Mouse (Mus musculus): ENCODE measurements around the gene Srebf2. TPM values are rescaled to one million over a fixed set of nuclear protein-coding genes. Genes with fewer than 3 reads are reported as not detected.
"Not testable (repeated sequence)": the region's sequence is repeated elsewhere in the genome, so short reads cannot be mapped to it uniquely, and the experiment has no call there.

The Srebf2 gene
- polyA plus RNA-seq (2016; fragmentation: Nextera tagmentation; extraction: Ambion mirVana): 96.9 and 99.4 TPM in 2 replicates

DNA sequence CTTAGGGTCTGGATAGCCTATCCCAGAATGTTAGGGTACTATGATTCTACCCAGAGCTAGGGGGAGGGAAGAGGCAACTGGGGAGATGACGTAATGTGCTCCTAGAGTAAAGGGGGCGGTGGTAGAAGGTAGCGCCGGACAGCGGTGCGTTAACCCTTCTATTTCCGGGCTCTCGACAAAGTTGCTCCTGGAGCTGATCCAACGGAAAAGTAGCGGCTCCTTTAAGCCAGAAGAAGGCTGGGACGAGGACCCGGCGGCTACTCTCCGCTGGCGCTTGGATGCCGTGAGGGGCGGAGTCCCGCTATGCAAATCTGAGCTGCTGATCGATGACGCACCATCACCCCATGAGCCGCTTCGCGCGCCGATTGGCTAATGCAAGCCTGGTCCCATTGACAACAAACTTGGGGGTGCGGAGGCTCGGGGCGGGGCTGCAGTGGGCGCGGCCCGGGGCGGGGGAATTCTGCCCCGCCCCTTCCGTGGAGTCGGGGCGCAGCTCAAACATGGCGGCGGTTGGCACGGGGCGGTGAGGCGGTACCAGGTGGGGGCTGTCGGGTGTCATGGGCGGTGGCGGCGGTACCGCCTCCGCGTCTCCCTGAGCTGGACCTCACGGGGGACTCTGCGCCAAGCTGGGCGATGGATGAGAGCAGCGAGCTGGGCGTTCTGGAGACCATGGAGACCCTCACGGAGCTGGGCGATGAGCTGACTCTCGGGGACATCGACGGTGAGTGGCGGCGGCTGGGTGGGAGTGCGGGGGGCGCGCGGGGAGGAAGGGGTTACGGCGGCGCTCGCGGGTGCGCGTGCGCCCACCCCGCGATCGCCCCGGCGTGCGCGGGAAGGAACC, at the start of gene Srebf2:
Srebf2 (plus strand) TSS at position 412 of the 841 bp plus-strand sequence.
- WGBS (ENCODE audit: insufficient replicate concordance): under 1% methylated on average over 77 of the region's 79 CpGs
- Histone ChIP-seq H3K4me3 (peak within 1 kb of the TSS; percentile 95), H3K9ac (peak within 1 kb of the TSS; percentile 99), H3K4me1 (peaks cover 66% of the 10 kb centered on the region), H3K36me3 (peaks cover 13% of the 10 kb centered on the region), H3K9me3 (replicated peaks) (no peaks in the 10 kb centered on the region), H3K27me3 (replicated peaks) (no peaks in the 10 kb centered on the region), H3K27ac (peak within 1 kb of the TSS; percentile 92), H3K4me2 (peak within 1 kb of the TSS; percentile 82)
- ATAC-seq: peak; percentile 91

DNA sequence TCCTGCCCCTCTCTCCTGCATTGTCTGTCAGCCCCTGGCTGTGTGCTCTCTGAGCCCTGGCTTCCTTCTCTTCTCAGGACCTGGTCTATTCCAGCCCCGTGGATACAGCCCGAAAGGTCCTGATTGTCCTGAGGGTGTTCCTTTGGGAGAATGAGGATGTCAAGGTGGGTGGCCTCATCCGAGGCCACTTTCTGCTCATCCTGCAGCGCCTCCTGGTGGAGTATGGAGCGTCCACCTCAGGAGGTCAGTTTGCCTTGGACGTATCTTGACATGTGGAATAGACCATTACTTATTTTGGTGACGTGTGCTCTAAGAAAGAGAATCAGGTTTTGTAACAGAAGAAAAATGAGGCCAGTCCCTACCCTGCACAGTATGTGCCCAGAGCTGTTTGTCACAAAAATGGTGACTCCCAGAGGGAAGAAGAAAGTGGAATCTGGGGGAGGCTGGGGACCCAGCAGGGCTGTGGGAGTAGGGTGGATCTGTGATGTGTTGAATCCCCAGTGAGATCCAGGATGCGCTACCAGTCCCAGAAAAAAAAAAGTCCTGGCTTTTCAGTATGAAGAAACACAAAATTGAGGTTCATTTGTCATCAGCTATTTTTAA, 39.9 kb upstream of the Srebf2 start:
- H3K27me3 ChIP-seq (replicated peaks): peaks cover 30% of the 10 kb centered on the region
- H3K9me3 ChIP-seq (replicated peaks): no peaks in the 10 kb centered on the region
- no peaks in the 10 kb centered on the region for H3K36me3 ChIP-seq
- H3K9ac ChIP-seq: no peak overlapping the region
- WGBS (ENCODE audit: insufficient replicate concordance): 21% methylated on average over 8 of the region's 8 CpGs
- H3K27ac ChIP-seq: no peak overlapping the region
- H3K4me1 ChIP-seq: no peaks in the 10 kb centered on the region
- H3K4me3 ChIP-seq: no peak overlapping the region
- H3K4me2 ChIP-seq: no peak overlapping the region
- no peak for ATAC-seq

DNA sequence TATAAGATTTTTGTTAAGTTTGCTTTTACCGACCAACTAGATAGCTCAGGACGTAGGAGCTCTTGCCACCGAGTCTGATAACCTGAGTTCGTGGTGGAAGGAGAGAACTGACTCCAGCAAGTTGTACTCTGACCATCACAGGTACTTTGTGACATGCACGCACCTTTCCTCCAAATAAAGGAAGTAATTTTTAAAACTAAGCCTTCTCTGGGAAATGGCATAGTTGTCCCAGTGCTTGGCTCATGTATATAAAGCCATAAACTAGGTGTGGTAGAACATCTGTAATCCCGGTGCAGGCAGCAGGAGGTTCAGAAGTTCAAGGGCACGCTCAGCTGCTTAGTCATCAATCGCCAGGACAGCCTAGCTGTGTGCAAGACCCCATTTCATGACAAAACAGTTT, 26.4 kb upstream of the Srebf2 start:
- WGBS (ENCODE audit: insufficient replicate concordance): 73% methylated on average over 8 of the region's 8 CpGs
- Histone ChIP-seq H3K9ac (no peak overlapping the region), H3K4me2 (no peak overlapping the region), H3K4me1 (no peaks in the 10 kb centered on the region), H3K27ac (no peak overlapping the region), H3K27me3 (replicated peaks) (peaks cover 26% of the 10 kb centered on the region), H3K9me3 (replicated peaks) (no peaks in the 10 kb centered on the region), H3K4me3 (no peak overlapping the region), H3K36me3 (no peaks in the 10 kb centered on the region)
- no peak for ATAC-seq

DNA sequence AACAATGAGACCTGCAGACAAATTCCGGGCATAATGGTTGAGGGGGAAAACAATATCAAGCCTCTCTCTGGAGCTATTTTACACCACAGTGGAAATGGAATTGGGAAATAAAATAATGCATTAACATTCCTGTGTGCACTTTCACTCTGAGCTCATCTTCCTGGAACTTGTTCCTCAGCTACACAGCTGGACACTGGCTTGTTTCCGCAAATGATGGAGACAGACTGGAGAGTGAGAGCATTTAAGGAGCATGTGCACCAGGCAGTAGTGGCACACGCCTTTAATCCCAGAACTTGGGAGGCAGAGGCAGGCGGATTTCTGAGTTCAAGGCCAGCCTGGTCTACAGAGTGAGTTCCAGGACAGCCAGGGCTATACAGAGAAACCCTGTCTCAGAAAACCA, 20.3 kb upstream of the Srebf2 start:
- 0 out of 2 replicates have a peak, but pooled peaks cover 10% of the 10 kb centered on the region for H3K27me3 ChIP-seq (replicated peaks)
- not testable (repeated sequence) for H3K9me3 ChIP-seq (replicated peaks); H3K27ac ChIP-seq; ATAC-seq
- H3K36me3 ChIP-seq: peaks cover 16% of the 10 kb centered on the region
- peak overlapping the region; percentile 82; the same call in 1 of the 2 replicates for H3K4me3 ChIP-seq
- WGBS (ENCODE audit: insufficient replicate concordance): 77% methylated on average over 4 of the region's 4 CpGs
- peaks cover 39% of the 10 kb centered on the region for H3K4me1 ChIP-seq
- H3K9ac ChIP-seq: peak overlapping the region; percentile 71; the same call in 1 of the 2 replicates
- peak overlapping the region; percentile 93 for H3K4me2 ChIP-seq

DNA sequence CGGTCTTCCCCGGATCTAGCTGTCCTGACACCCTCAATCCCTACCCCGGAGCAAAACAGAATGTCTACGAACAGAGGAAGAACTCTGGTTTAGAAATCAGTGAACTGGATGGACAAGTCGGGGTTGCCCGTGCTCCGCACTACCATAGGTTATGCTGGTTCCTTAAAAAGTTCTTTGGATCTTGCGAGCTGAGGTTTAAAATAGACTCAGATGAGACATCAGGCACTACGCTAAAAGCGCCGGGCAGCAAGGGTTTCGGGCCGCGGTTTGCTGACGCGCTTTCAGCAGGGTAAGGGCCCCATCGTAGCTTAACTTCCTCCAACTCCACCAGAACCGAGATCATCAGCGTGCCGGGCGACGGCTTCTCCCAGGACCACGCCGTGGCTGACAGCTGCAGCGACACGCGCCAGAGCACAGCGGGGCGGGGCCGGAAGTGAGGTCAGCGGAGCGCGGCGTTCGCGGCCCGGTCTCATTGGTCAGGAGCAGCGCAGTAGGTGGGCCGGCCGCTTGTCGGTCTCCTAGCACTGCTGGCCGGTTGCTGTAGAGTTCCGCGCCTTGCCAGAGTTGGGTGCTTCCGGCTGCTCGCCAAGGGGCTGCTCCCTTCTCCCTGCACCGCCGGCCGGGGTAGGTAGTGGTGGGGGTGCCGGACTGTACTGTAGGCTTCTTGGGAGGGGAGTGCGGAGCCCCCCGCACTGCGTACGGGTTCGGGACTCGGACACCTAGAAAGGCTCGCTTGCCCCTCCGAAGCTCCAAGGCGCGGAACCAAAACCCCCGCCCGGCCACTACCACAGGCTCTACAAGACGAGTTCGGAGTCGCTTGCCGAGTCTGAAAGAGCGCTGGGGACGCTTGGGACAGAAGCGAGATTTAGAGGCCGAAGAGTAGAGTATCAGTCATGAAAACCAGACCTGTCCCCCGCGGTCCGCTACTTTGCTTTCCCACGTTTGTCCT, 19.3 kb upstream of the Srebf2 start, which contains the start of gene Ccdc134:
Ccdc134 (plus strand) TSS at position 497 of the 949 bp plus-strand sequence.
- Histone ChIP-seq H3K9ac (peak within 1 kb of the TSS; percentile 80), H3K9me3 (replicated peaks) (no peaks in the 10 kb centered on the region), H3K4me1 (peaks cover 39% of the 10 kb centered on the region), H3K4me2 (peak within 1 kb of the TSS; percentile 93), H3K36me3 (peaks cover 23% of the 10 kb centered on the region), H3K27me3 (replicated peaks) (0 out of 2 replicates have a peak, but pooled peaks cover 10% of the 10 kb centered on the region), H3K4me3 (peak within 1 kb of the TSS; percentile 82), H3K27ac (peak within 1 kb of the TSS; percentile 80)
- WGBS (ENCODE audit: insufficient replicate concordance): 1% methylated on average over 73 of the region's 74 CpGs
- peak; percentile 99 for ATAC-seq

DNA sequence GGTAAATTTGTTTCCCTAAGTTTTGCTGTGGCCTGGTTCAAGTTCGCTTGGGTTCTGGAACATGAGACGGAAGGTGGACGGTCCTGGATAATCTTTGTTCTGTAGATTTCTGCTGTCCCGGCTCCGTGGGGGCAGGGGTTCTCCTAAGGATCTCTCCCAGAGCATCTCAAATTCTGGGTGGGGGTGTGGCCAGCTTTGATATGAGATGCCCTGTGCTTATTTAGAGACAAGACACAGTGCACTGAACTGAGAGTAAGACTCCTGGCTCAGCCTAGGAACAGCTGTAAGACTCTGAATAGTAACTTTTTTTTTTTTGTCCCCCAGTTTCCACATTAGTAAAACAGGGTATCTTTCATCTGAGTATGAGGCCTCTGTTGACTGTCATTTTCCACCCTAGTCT, 18.6 kb upstream of the Srebf2 start:
- ATAC-seq: no peak; the same call in 1 of the 2 replicates
- Histone ChIP-seq H3K4me2 (peak overlapping the region; percentile 93), H3K36me3 (peaks cover 27% of the 10 kb centered on the region)

DNA sequence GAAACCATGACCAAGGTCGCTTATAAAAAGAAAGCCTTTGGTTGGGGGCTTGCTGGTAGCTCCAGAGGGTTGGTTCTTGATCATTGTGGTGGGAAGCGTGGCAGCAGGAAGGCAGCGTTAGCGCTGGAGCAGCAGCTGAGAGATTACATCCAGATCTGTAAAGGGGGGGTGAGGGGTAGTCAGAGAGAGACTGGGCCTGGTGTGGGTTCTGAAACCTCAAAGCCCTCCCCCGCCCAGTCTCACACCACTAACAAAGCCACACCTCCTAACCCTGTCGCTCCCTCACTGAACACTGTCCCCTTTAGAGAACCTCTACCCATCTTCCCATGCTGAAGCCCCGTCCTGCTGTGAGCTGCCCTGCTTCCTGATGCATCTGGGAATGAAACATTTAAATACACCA, 16.4 kb upstream of the Srebf2 start:
- Histone ChIP-seq H3K27ac (no peak overlapping the region), H3K36me3 (peaks cover 30% of the 10 kb centered on the region), H3K27me3 (replicated peaks) (no peaks in the 10 kb centered on the region), H3K9me3 (replicated peaks) (no peaks in the 10 kb centered on the region), H3K4me3 (no peak overlapping the region), H3K4me2 (no peak overlapping the region), H3K9ac (0 out of 2 replicates have a peak overlapping the region, but pooled peaks have one; percentile 14), H3K4me1 (peaks cover 39% of the 10 kb centered on the region)
- 32% methylated on average over 7 of the region's 7 CpGs for WGBS (ENCODE audit: insufficient replicate concordance)
- no peak for ATAC-seq

More for the DNA sequence above, 18.6 kb upstream of the Srebf2 start:
- WGBS (ENCODE audit: insufficient replicate concordance): 3% methylated on average over 5 of the region's 5 CpGs
- Histone ChIP-seq H3K9me3 (replicated peaks) (no peaks in the 10 kb centered on the region), H3K4me1 (peaks cover 39% of the 10 kb centered on the region), H3K27me3 (replicated peaks) (0 out of 2 replicates have a peak, but pooled peaks cover 10% of the 10 kb centered on the region), H3K4me3 (peak overlapping the region; percentile 82), H3K9ac (peak overlapping the region; percentile 80), H3K27ac (peak overlapping the region; percentile 80)

DNA sequence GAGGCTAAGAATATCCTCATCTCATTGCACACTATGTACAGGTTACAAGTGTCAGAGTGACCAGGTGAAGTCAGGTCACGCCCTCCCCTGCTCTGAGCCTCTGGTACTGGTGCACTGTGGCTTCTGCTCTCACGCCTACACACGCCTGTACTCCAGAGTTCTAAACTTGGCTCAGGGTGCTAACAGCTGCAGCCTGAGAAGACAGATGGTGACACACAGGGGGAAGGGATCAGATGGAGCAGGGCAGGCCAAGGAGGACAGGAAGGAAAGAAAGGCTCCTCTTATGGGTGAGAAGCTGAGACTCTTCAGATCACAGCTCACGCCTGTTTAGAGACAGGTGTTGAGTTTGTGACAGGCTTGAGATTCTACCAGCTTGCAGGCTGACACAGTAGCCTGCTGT, 11.6 kb upstream of the Srebf2 start:
- H3K36me3 ChIP-seq: peaks cover 42% of the 10 kb centered on the region
- H3K27me3 ChIP-seq (replicated peaks): no peaks in the 10 kb centered on the region
- peak; percentile 17; the same call in 1 of the 2 replicates for ATAC-seq
- no peak overlapping the region for H3K4me3 ChIP-seq
- H3K27ac ChIP-seq: no peak overlapping the region
- WGBS (ENCODE audit: insufficient replicate concordance): 84% methylated on average over 4 of the region's 4 CpGs
- H3K9me3 ChIP-seq (replicated peaks): no peaks in the 10 kb centered on the region
- no peak overlapping the region for H3K4me2 ChIP-seq
- H3K9ac ChIP-seq: no peak overlapping the region
- peaks cover 13% of the 10 kb centered on the region for H3K4me1 ChIP-seq

DNA sequence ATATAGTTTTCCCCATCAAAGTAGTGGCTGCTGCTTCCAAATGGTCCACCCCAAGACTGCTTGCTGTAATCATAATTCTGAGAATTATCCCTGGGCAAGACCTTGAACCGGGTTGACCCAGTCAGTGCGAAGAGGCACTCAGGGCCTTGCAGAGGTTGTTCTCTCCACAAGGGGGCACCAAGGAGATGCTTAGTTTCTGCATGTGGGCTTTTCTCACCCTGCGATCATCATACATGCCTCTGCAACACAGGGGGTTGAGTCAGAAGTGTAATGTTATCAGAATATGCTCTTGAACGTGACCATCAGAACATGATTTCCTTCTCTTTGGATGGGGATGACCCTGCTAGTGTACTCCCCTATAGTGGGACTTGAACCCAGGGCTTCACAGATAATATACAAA, 8.4 kb upstream of the Srebf2 start:
- Histone ChIP-seq H3K4me3 (no peak overlapping the region), H3K4me1 (peaks cover 18% of the 10 kb centered on the region), H3K27ac (no peak overlapping the region), H3K9ac (no peak overlapping the region), H3K9me3 (replicated peaks) (no peaks in the 10 kb centered on the region), H3K36me3 (peaks cover 31% of the 10 kb centered on the region), H3K27me3 (replicated peaks) (no peaks in the 10 kb centered on the region), H3K4me2 (no peak overlapping the region)
- WGBS (ENCODE audit: insufficient replicate concordance): 51% methylated on average over 4 of the region's 4 CpGs
- peak; percentile 57; the same call in 1 of the 2 replicates for ATAC-seq

DNA sequence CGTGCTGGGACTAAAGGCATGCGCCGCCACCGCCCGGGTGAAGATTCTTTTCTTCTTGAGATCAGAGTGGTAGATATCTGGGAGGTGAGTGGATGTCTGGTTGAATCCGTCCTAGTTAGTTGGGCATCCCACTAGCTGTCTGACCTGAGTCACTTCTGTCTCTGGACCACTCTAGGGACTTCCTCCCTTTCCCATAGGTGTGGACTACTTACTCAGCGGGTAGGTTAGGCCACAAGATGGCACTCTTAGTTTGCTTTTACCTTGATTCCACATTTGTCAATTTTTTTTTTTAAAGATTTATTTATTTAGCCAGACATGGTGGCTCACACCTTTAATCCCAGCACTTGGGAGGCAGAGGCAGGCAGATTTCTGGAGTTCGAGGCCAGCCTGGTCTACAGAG, 7.8 kb upstream of the Srebf2 start:
- no peaks in the 10 kb centered on the region for H3K27me3 ChIP-seq (replicated peaks)
- H3K9me3 ChIP-seq (replicated peaks): no peaks in the 10 kb centered on the region
- H3K9ac ChIP-seq: no peak overlapping the region
- no peak for ATAC-seq
- no peak overlapping the region for H3K4me3 ChIP-seq
- peaks cover 23% of the 10 kb centered on the region for H3K4me1 ChIP-seq
- H3K4me2 ChIP-seq: no peak overlapping the region
- no peak overlapping the region for H3K27ac ChIP-seq
- H3K36me3 ChIP-seq: peaks cover 30% of the 10 kb centered on the region
- 87% methylated on average over 8 of the region's 8 CpGs for WGBS (ENCODE audit: insufficient replicate concordance)

DNA sequence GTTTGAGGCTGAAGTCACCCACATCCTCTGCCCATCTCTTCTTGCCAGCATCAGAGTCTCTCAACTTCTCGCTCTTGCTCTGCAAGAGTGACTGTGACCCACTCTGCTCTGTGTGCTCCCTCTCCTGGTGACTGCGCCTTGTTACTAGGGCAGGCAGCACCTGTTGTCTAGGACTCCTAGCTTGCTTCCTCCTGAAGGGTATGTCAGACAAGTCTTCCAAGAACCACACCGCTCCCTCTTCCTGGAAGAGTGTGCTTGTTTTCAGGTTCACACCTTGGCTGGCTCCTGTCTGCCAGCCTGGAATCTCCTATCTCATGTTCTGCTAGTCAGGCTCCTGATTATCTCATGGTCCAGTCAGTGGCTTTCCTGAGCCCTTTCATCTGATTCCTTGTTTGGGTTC, 6.6 kb upstream of the Srebf2 start:
- Histone ChIP-seq H3K27me3 (replicated peaks) (no peaks in the 10 kb centered on the region), H3K9me3 (replicated peaks) (no peaks in the 10 kb centered on the region), H3K27ac (peak overlapping the region; percentile 39; the same call in 1 of the 2 replicates), H3K4me2 (no peak overlapping the region), H3K4me3 (no peak overlapping the region), H3K9ac (no peak overlapping the region; the same call in 1 of the 2 replicates), H3K4me1 (peaks cover 34% of the 10 kb centered on the region), H3K36me3 (peaks cover 30% of the 10 kb centered on the region)
- ATAC-seq: no peak
- 87% methylated on average over 3 of the region's 3 CpGs for WGBS (ENCODE audit: insufficient replicate concordance)
